Mouse (Mus musculus) heart, embryonic 11.5 days (tissue): ENCODE measurements around the gene Cacna1a. TPM values are rescaled to one million over a fixed set of nuclear protein-coding genes. Genes with fewer than 3 reads are reported as not detected.
A peak's percentile ranks its signal among the peaks of the same experiment; 100 is the strongest.

Experiments
- ATAC-seq: fragments of 200-750 bp; cut with Nextera tagmentation; replicated peaks from 2 replicates; pipeline ENCODE4 v1.8.0; 2017; ENCODE audit warnings: moderate library complexity; ENCODE audit not compliant: insufficient number of reproducible peaks, low FRiP score, low TSS enrichment
- H3K27ac ChIP-seq: fragments of 300-500 bp; sonication (generic); 2 replicates; pipeline ENCODE4 v1.5.1; 2014; ENCODE audit warnings: mild to moderate bottlenecking, low read depth, low read length
- H3K27me3 ChIP-seq: fragments of 300-500 bp; sonication (generic); 2 replicates; pipeline ENCODE4 v1.6.1; 2014; ENCODE audit warnings: mild to moderate bottlenecking, low read length, mixed read lengths; ENCODE audit not compliant: control insufficient read depth, insufficient read depth
- H3K36me3 ChIP-seq: fragments of 300-500 bp; sonication (generic); 2 replicates; pipeline ENCODE4 v1.6.1; 2014; ENCODE audit warnings: mild to moderate bottlenecking, low read length, moderate library complexity, mixed read lengths; ENCODE audit not compliant: control insufficient read depth, insufficient read depth
- H3K4me1 ChIP-seq: fragments of 300-500 bp; sonication (generic); 2 replicates; pipeline ENCODE4 v1.6.1; 2014; ENCODE audit warnings: low read length; ENCODE audit not compliant: control insufficient read depth, insufficient read depth
- H3K4me2 ChIP-seq: fragments of 300-500 bp; sonication (generic); 2 replicates; pipeline ENCODE4 v1.6.1; 2014; ENCODE audit warnings: mild to moderate bottlenecking, moderate library complexity
- H3K4me3 ChIP-seq: fragments of 300-500 bp; sonication (generic); 2 replicates; pipeline ENCODE4 v1.5.1; 2014; ENCODE audit warnings: low read depth, low read length
- H3K9ac ChIP-seq: fragments of 300-500 bp; sonication (generic); 2 replicates; pipeline ENCODE4 v1.6.1; 2014; ENCODE audit warnings: mild to moderate bottlenecking, low read depth, low read length, moderate library complexity
- H3K9me3 ChIP-seq: fragments of 300-500 bp; sonication (generic); replicated peaks from 2 replicates; pipeline ENCODE4 v1.6.1; 2016; ENCODE audit warnings: low read length; ENCODE audit not compliant: control insufficient read depth
- whole genome bisulfite sequencing: fragments of 180-500 bp; shearing (Covaris S2); extraction: QIAGEN DNeasy Blood & Tissue Kit; methylation state at CpG from one replicate; pipeline ENCODE4 v1.1.7; 2014; ENCODE audit not compliant: insufficient replicate concordance; 5-methylcytosine and 5-hydroxymethylcytosine counted together
- polyA plus RNA-seq: library from polyadenylated mRNA; unstranded; fragments of >200 nt; fragmentation: Nextera tagmentation; extraction: Ambion mirVana; gene quantifications from 2 replicates; pipeline ENCODE4 v1.2.1, GENCODE M21; 2014

The Cacna1a gene
- polyA plus RNA-seq, 1 experiment from 2014 or later: 6.3 TPM

DNA sequence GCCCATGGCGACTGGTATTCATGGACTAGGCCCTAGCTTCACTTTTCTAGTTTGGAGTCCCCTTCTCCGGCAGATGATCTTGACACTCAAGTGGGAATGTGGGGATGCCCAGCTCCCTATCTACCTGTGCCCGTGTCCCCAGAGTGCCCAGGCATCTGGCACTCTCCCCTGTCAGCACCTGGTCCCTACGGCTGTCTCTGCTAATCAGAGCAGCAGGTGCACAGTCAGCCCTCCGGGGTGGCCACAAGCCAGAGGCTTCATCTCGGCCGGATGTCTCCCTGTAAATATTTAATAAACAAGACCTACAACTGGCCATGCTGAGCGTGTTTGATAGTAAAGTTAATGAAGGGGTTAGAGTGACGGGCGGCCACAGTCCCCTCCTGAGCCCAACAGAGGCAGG lies 47.1 kb downstream of the Cacna1a start:
- no peaks in the 10 kb centered on the region for H3K9me3 ChIP-seq
- no peak overlapping the region for H3K27ac ChIP-seq
- H3K4me3 ChIP-seq: no peak overlapping the region
- no peaks in the 10 kb centered on the region for H3K27me3 ChIP-seq
- WGBS: 69% methylated on average over 10 of the region's 10 CpGs
- H3K4me1 ChIP-seq: no peaks in the 10 kb centered on the region
- H3K9ac ChIP-seq: no peak overlapping the region
- no peaks in the 10 kb centered on the region for H3K36me3 ChIP-seq
- no peak for ATAC-seq
- H3K4me2 ChIP-seq: no peak overlapping the region

DNA sequence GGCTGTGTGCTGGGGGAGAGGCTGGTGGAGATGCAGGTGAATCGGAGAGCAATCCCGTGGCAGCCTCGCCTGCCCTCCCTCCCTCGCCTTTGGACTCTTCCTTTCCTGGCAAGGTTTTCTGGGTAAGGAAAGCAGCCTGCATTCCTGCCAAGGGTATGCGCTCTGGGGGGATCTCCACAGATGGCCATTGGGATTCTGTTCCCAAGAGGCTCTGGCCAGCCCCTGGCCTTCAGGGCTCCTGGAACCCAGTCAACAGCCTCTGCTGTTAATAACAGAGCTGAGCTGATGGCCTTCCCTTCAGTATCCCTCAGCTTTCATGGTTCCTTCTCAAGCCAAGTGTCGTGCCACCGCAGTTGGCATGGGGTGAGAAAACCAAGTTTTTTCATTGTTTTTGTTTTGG lies 51.6 kb downstream of the Cacna1a start:
- no peak overlapping the region for H3K4me2 ChIP-seq
- H3K36me3 ChIP-seq: no peaks in the 10 kb centered on the region
- H3K9ac ChIP-seq: no peak overlapping the region
- WGBS: 84% methylated on average over 7 of the region's 7 CpGs
- 0 out of 2 replicates have a peak, but pooled peaks cover 3% of the 10 kb centered on the region for H3K4me1 ChIP-seq
- H3K4me3 ChIP-seq: no peak overlapping the region
- H3K27ac ChIP-seq: no peak overlapping the region
- no peaks in the 10 kb centered on the region for H3K27me3 ChIP-seq
- H3K9me3 ChIP-seq: no peaks in the 10 kb centered on the region
- no peak for ATAC-seq

DNA sequence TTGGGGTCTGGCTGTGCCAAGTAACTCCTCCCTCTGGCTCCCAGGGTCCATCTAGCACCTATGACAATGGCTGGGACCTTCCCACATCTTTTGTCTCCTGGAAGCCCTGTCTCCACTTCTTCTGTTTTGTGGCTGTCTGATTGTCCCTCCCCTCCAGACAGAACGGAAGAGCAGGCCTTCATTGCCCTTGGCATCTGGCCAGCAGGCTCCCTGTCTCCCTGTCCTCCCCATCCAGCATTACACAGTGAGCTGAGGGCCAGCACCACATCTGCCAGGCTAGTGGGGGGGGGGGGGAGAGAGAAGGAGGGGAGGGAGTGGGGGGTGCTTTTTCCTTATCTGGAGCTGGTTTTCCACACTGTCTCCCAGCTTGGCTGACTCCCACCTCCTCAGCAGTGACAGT lies 53.8 kb downstream of the Cacna1a start:
- no peaks in the 10 kb centered on the region for H3K36me3 ChIP-seq
- H3K27ac ChIP-seq: no peak overlapping the region
- no peak overlapping the region for H3K4me3 ChIP-seq
- 29% methylated on average over 1 of the region's 1 CpGs for WGBS
- H3K4me1 ChIP-seq: 0 out of 2 replicates have a peak, but pooled peaks cover 3% of the 10 kb centered on the region
- H3K9me3 ChIP-seq: no peaks in the 10 kb centered on the region
- no peak overlapping the region for H3K9ac ChIP-seq
- no peak overlapping the region for H3K4me2 ChIP-seq
- ATAC-seq: no peak
- H3K27me3 ChIP-seq: no peaks in the 10 kb centered on the region

DNA sequence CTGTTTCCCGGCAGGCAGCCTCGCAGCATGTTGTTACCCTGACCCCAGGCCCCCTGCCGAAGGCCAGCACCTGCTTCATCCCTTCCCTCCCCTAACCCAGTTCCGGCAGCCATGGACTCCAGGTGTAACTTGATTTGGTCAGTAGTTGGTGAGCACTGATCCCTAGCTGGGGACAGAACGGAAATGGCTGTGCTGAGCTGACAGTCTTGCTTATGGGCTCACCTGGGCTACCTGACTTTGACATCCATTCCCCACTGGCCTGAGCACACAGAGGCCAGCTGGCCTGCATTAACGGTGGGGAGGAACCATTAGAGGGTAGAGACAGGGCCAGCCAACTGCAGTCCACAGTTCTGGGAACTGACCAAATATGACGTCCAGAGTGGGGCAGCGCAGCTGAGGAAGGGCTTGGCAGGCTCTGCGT lies 58.3 kb downstream of the Cacna1a start:
- no peak for ATAC-seq
- H3K4me1 ChIP-seq: 0 out of 2 replicates have a peak, but pooled peaks cover 3% of the 10 kb centered on the region
- no peaks in the 10 kb centered on the region for H3K27me3 ChIP-seq

DNA sequence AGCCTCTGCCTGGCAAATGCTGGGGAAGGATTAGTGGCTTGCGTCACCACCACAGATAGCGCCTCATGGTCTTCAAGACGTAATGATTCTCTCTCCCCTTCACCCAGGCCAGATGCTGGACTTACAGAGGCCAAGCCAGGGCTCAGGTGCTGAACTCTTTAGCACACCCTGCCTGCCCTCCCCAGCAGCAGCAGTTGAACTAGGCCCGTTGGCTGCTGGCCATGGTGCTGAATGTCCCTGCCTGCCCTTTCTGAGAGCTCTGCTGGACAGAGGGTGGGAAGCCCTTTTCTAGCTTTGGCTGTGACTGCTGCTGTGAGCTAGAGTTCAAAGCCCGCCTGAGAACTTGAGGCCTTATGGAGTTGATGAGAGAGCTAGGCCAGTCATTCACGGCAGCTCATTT lies 66.3 kb downstream of the Cacna1a start:
- no peaks in the 10 kb centered on the region for H3K36me3 ChIP-seq
- ATAC-seq: no peak
- H3K9me3 ChIP-seq: no peaks in the 10 kb centered on the region
- no peak overlapping the region for H3K9ac ChIP-seq
- H3K27ac ChIP-seq: no peak overlapping the region
- H3K27me3 ChIP-seq: no peaks in the 10 kb centered on the region
- H3K4me3 ChIP-seq: no peak overlapping the region
- no peak overlapping the region for H3K4me2 ChIP-seq
- WGBS: 23% methylated on average over 6 of the region's 6 CpGs
- 0 out of 2 replicates have a peak, but pooled peaks cover 2% of the 10 kb centered on the region for H3K4me1 ChIP-seq

More for the DNA sequence above, 58.3 kb downstream of the Cacna1a start:
- H3K9me3 ChIP-seq: no peaks in the 10 kb centered on the region
- H3K27ac ChIP-seq: no peak overlapping the region
- H3K4me2 ChIP-seq: no peak overlapping the region
- 79% methylated on average over 9 of the region's 9 CpGs for WGBS
- no peak overlapping the region for H3K9ac ChIP-seq
- H3K36me3 ChIP-seq: no peaks in the 10 kb centered on the region
- no peak overlapping the region for H3K4me3 ChIP-seq

DNA sequence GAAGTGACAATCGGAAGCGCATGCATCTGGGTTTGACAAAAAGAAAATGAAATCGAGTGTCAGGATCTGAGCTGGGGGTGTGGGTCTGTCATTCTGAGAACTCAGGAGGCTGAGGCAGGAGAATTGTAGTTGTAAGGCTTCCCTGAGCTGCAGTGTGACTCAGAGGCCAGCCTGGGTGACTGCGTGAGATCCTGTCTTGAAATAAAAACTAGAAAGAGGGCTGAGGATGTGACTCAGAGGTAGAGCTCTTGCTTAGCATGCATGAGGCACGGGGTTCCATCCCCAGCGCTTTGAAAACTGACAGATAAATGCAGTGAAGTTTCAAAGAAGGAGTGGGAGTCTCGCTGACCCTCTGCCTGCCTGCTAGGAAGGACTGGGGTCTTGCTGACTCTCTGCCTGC lies 70.6 kb downstream of the Cacna1a start:
- 60% methylated on average over 7 of the region's 7 CpGs for WGBS
- ATAC-seq: no peak
- H3K4me1 ChIP-seq: peaks cover 9% of the 10 kb centered on the region

DNA sequence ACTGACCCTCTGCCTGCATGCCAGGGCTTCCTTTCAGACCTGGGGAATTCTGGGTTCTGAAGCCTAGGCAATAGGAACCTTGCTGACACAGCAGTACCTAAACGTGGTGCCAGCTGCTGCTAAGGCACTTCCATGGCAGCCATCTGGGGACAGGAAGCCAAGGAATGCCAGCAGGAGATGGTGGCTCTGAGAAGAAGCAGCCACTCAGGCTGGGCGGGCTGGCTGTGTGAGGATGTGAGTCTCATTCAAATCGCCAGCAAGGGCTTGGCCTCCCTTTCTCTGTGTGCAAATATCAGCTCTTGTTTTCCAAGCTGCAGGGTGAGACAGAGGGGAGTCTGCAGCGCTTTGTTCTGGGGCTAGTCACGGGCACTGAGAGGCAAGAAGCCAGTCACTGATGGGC lies 71.0 kb downstream of the Cacna1a start:
- WGBS: 30% methylated on average over 5 of the region's 5 CpGs
- Histone ChIP-seq H3K9me3 (peaks cover 8% of the 10 kb centered on the region; the same call in 1 of the 2 replicates), H3K4me2 (no peak overlapping the region), H3K27ac (no peak overlapping the region), H3K4me1 (peaks cover 9% of the 10 kb centered on the region), H3K27me3 (no peaks in the 10 kb centered on the region), H3K4me3 (no peak overlapping the region), H3K9ac (no peak overlapping the region), H3K36me3 (no peaks in the 10 kb centered on the region)
- no peak for ATAC-seq

More for the DNA sequence above, 70.6 kb downstream of the Cacna1a start:
- Histone ChIP-seq H3K27ac (no peak overlapping the region), H3K36me3 (no peaks in the 10 kb centered on the region), H3K4me3 (no peak overlapping the region), H3K9me3 (peaks cover 8% of the 10 kb centered on the region; the same call in 1 of the 2 replicates), H3K4me2 (no peak overlapping the region), H3K9ac (no peak overlapping the region), H3K27me3 (no peaks in the 10 kb centered on the region)

DNA sequence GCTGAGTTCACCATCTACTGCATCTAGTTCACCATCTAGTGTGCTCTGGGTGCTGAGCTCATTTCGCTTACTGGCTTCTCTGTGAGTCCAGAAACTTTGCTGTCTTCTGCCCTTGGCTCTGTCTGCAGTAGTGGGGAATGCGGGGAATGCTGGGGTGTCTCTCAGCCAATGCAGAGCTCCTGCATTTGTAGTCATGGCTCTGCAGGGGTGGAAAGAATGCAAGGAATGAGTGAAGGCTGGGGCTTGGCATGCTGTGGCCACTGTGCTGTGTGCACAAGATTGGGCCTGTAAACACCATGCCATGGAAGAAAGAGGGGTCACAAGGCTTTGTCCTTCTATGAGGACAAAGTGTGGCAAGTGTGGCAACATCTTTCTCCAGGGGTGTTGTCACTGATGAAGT lies 72.5 kb downstream of the Cacna1a start:
- Histone ChIP-seq H3K9ac (no peak overlapping the region), H3K9me3 (peaks cover 8% of the 10 kb centered on the region; the same call in 1 of the 2 replicates), H3K4me2 (no peak overlapping the region), H3K4me1 (peaks cover 9% of the 10 kb centered on the region), H3K4me3 (no peak overlapping the region), H3K27ac (peak overlapping the region; percentile 43), H3K36me3 (no peaks in the 10 kb centered on the region), H3K27me3 (no peaks in the 10 kb centered on the region)
- no peak for ATAC-seq
- 25% methylated on average over 2 of the region's 2 CpGs for WGBS

DNA sequence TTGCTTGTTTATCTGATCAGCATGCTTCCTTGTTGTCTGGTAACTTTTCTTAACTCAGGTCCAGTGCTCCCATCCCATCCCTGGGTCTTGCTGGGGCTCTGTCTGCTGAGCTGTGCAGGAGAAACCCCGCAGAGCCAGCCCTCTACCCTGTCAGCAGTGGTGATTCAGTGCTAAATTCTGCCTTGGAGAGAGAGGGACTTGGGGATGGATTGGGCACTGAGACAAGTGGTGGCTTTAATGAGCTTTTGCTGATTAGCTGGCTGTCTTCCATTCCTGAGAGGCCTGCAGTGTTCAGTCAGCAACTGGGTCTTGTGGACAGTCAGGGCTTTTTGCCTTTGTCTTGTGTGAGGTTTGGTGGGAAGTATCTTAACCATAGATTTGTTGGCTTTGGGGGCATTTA lies 78.7 kb downstream of the Cacna1a start:
- no peak overlapping the region for H3K27ac ChIP-seq
- H3K4me3 ChIP-seq: no peak overlapping the region
- H3K9me3 ChIP-seq: peaks cover 3% of the 10 kb centered on the region; the same call in 1 of the 2 replicates
- no peaks in the 10 kb centered on the region for H3K4me1 ChIP-seq
- 43% methylated on average over 1 of the region's 1 CpGs for WGBS
- no peaks in the 10 kb centered on the region for H3K36me3 ChIP-seq
- no peak overlapping the region for H3K4me2 ChIP-seq
- no peaks in the 10 kb centered on the region for H3K27me3 ChIP-seq
- no peak for ATAC-seq
- no peak overlapping the region for H3K9ac ChIP-seq
